7 mouse cellular contexts compared by ENCODE assay signal in genomic region chr19:8976535-8976934, GRCm38 (mm10). TPM values are rescaled to one million over a fixed set of nuclear protein-coding genes. Genes with fewer than 3 reads are reported as not detected.
DNase-seq lines count a peak whose midpoint lies in the region; ATAC-seq and TF ChIP-seq lines count a peak whose summit lies in the region.

No protein-coding gene starts in this region.

- H3K4me1 ChIP-seq in CH12.LX (ENCODE audit: control insufficient read depth in 1 of 2, insufficient read depth in 2 of 2): peaks cover 2 to 89% of the 10 kb centered on the region in 2 experiments; a peak in 3 of 4 replicates
- no peaks in the 10 kb centered on the region for H3K4me1 ChIP-seq in cortical plate, adult 2 months (ENCODE audit: control insufficient read depth, insufficient read depth, low read length)
- H3K4me1 ChIP-seq in heart, embryonic 16.5 days (ENCODE audit: control insufficient read depth, insufficient read depth, low read length): peaks cover 16% of the 10 kb centered on the region
- no peaks in the 10 kb centered on the region for H3K4me1 ChIP-seq in midbrain, embryonic 14.5 days (ENCODE audit: control insufficient read depth, insufficient read depth, low read length)

- ATAC-seq in heart, embryonic 16.5 days (replicated peaks; ENCODE audit: extremely low read depth, insufficient read depth, low FRiP score): peak; percentile 75
- ATAC-seq in midbrain, embryonic 14.5 days (ENCODE audit: low FRiP score, low TSS enrichment): peak; percentile 46; the same call in 1 of the 2 replicates

- TF ChIP-seq POLR2A in CH12.LX (IDR thresholded peaks at IDR 0.05; ENCODE audit: low read depth, low read length): no peak
- TF ChIP-seq POLR2A in cortical plate, adult 2 months (IDR thresholded peaks at IDR 0.05; ENCODE audit: extremely low read depth, insufficient read depth, low read length): no peak

- peaks cover 79 to 94% of the 10 kb centered on the region in 2 experiments for H3K36me3 ChIP-seq in CH12.LX (replicated peaks in 1 of 2; ENCODE audit: control insufficient read depth in 1 of 2, insufficient read depth in 1 of 2, low read length in 1 of 2)
- peaks cover 65% of the 10 kb centered on the region for H3K36me3 ChIP-seq in heart, embryonic 16.5 days (ENCODE audit: control insufficient read depth, insufficient read depth)
- H3K36me3 ChIP-seq in midbrain, embryonic 14.5 days (ENCODE audit: control insufficient read depth, insufficient read depth, low read length): peaks cover 93% of the 10 kb centered on the region

- no peak overlapping the region for H3K4me3 ChIP-seq in CH12.LX (replicated peaks in 1 of 3; ENCODE audit: low read depth in 2 of 3, low read length in 2 of 3, poor library complexity in 1 of 3)
- H3K4me3 ChIP-seq in cortical plate, adult 2 months (ENCODE audit: insufficient read depth, low read length): no peak overlapping the region
- no peak overlapping the region for H3K4me3 ChIP-seq in heart, embryonic 16.5 days (ENCODE audit: low read length)
- H3K4me3 ChIP-seq in midbrain, embryonic 14.5 days (replicated peaks; ENCODE audit: low read depth, low read length): no peak overlapping the region

- H3K9ac ChIP-seq in CH12.LX (ENCODE audit: insufficient read depth, low read depth): no peak overlapping the region
- peak overlapping the region; percentile 29; the same call in 1 of the 2 replicates for H3K9ac ChIP-seq in heart, embryonic 16.5 days (ENCODE audit: low read length)
- no peak overlapping the region for H3K9ac ChIP-seq in midbrain, embryonic 14.5 days (replicated peaks; ENCODE audit: low read length)

- H3K79me2 ChIP-seq in CH12.LX (replicated peaks; ENCODE audit: control insufficient read depth, extremely low read depth, insufficient read depth, poor library complexity, severe bottlenecking): peaks cover 30% of the 10 kb centered on the region

- no peak overlapping the region for H3K4me2 ChIP-seq in CH12.LX (ENCODE audit: insufficient read depth, low read depth, poor library complexity, severe bottlenecking)
- H3K4me2 ChIP-seq in heart, embryonic 16.5 days (ENCODE audit: low read depth, low read length): no peak overlapping the region
- H3K4me2 ChIP-seq in midbrain, embryonic 14.5 days (ENCODE audit: low read length): no peak overlapping the region

- TF ChIP-seq CTCF in CH12.LX (conservative IDR thresholded peaks at IDR 0.05 in 1 of 2, IDR thresholded peaks at IDR 0.05 in 1 of 2; ENCODE audit: low read depth in 2 of 2, low read length in 2 of 2): peak; percentile 44 to 78
- peak; percentile 65 for TF ChIP-seq CTCF in cortical plate, adult 2 months (IDR thresholded peaks at IDR 0.05; ENCODE audit: extremely low read depth, insufficient read depth, low read length)

- no peak for TF ChIP-seq EP300 in CH12.LX (IDR thresholded peaks at IDR 0.05; ENCODE audit: low read length)

- in situ Hi-C loops in CH12.LX (cut with MboI; ENCODE audit: low pct_ligation_motif_present, low pct_unique_long_range_greater_than_20kb, low sequenced_read_pairs): no loop called here

- peak; percentile 78 for TF ChIP-seq RAD21 in CH12.LX (IDR thresholded peaks at IDR 0.05; ENCODE audit: low read depth, low read length)

- H3K9me3 ChIP-seq in CH12.LX (replicated peaks; ENCODE audit: low read length): no peaks in the 10 kb centered on the region
- H3K9me3 ChIP-seq in heart, embryonic 16.5 days (replicated peaks; ENCODE audit: control insufficient read depth, low read length): no peaks in the 10 kb centered on the region
- H3K9me3 ChIP-seq in midbrain, embryonic 14.5 days (ENCODE audit: control insufficient read depth, low read length): no peaks in the 10 kb centered on the region

- DNase-seq in B cell, adult 2 months: peak; percentile 72 to 74
- DNase-seq in CH12.LX (ENCODE audit: extremely low read depth): peak; percentile 56
- peak; percentile 65 to 74 for DNase-seq in kidney, postnatal 4 days
- peak; percentile 81 for DNase-seq in midbrain, embryonic 14.5 days
- no peak for DNase-seq in layer of hippocampus, adult 9-10 months (ENCODE audit: low spot score)

- dilution Hi-C loops in CH12.LX (cut with MboI; ENCODE audit: extremely low pct_ligation_motif_present, extremely low pct_unique_long_range_greater_than_20kb, low sequenced_read_pairs): no loop called here

- WGBS in heart, embryonic 16.5 days: 39% methylated on average over 3 of the region's 3 CpGs
- WGBS in midbrain, embryonic 14.5 days: 53% methylated on average over 3 of the region's 3 CpGs

- no peaks in the 10 kb centered on the region for H3K27me3 ChIP-seq in CH12.LX (replicated peaks)
- no peaks in the 10 kb centered on the region for H3K27me3 ChIP-seq in heart, embryonic 16.5 days (ENCODE audit: control insufficient read depth, insufficient read depth, low read length)
- no peaks in the 10 kb centered on the region for H3K27me3 ChIP-seq in midbrain, embryonic 14.5 days (ENCODE audit: control insufficient read depth, insufficient read depth, low read length)

- no peak overlapping the region for H3K27ac ChIP-seq in CH12.LX (ENCODE audit: insufficient read depth, low read depth)
- H3K27ac ChIP-seq in cortical plate, adult 2 months (ENCODE audit: insufficient read depth, low read length): no peak overlapping the region
- peak overlapping the region; percentile 48 for H3K27ac ChIP-seq in heart, embryonic 16.5 days (ENCODE audit: low read length)
- no peak overlapping the region for H3K27ac ChIP-seq in midbrain, embryonic 14.5 days (replicated peaks; ENCODE audit: low read depth, low read length)

TF ChIP-seq in CH12.LX, 34 proteins besides CTCF, POLR2A, EP300 and RAD21:
- TF ChIP-seq USF1 (IDR thresholded peaks at IDR 0.05; ENCODE audit: low read depth, low read length) (no peak), SMC3 (IDR thresholded peaks at IDR 0.05; ENCODE audit: low read depth, low read length) (peak; percentile 90), IRF4 (IDR thresholded peaks at IDR 0.05; ENCODE audit: low read depth, low read length) (peak; percentile 14; the same call in 1 of the 2 replicates), NELFE (IDR thresholded peaks at IDR 0.05; ENCODE audit: low read depth, low read length) (no peak), ZC3H11A (IDR thresholded peaks at IDR 0.05; ENCODE audit: low read depth, low read length) (peak; percentile 48), MAFK (IDR thresholded peaks at IDR 0.05; ENCODE audit: insufficient replicate concordance, low read length) (no peak), MAZ (IDR thresholded peaks at IDR 0.05; ENCODE audit: low read depth, low read length) (no peak)

RNA-seq across cellular contexts. Expression of gene Eef1g, which starts 9.7 kb away (rescaled TPM):
- total RNA-seq in CH12.LX (2012; rRNA removed) (1,294 and 1,368 TPM in 2 replicates), CH12.LX (2014; rRNA removed) (1,172 and 1,266 TPM in 2 replicates)
- polyA plus RNA-seq in CH12.LX (2012; ENCODE audit: insufficient read length, low read depth): 1,511 and 1,695 TPM in 2 replicates
- polyA plus RNA-seq in cortical plate, adult 2 months (2012; rRNA removed): 286 and 289 TPM in 2 replicates
- polyA plus RNA-seq in heart, embryonic 16.5 days (2015; fragmentation: Nextera tagmentation; extraction: Ambion mirVana): 239 and 240 TPM in 2 replicates
- polyA plus RNA-seq in midbrain, embryonic 14.5 days (2014; fragmentation: Nextera tagmentation; extraction: Ambion mirVana): 308 and 311 TPM in 2 replicates

RNA-seq across cellular contexts. Expression of gene Ahnak, which starts 12.5 kb away (rescaled TPM):
- total RNA-seq in CH12.LX (2012; rRNA removed) (15.3 and 21.7 TPM in 2 replicates), CH12.LX (2014; rRNA removed) (1.5 and 1.7 TPM in 2 replicates)
- polyA plus RNA-seq in CH12.LX (2012; ENCODE audit: insufficient read length, low read depth): 1.8 and 2.0 TPM in 2 replicates
- polyA plus RNA-seq in cortical plate, adult 2 months (2012; rRNA removed): 6.7 and 7.7 TPM in 2 replicates
- 28.7 and 36.5 TPM in 2 replicates for polyA plus RNA-seq in heart, embryonic 16.5 days (2015; fragmentation: Nextera tagmentation; extraction: Ambion mirVana)
- polyA plus RNA-seq in midbrain, embryonic 14.5 days (2014; fragmentation: Nextera tagmentation; extraction: Ambion mirVana): 1.2 and 4.2 TPM in 2 replicates

RNA-seq across cellular contexts. Expression of gene Tut1, which starts 22.9 kb away (rescaled TPM):
- 47.7 and 49.1 TPM in 2 replicates for total RNA-seq in CH12.LX (2012; rRNA removed)
- 40.4 and 41.8 TPM in 2 replicates for total RNA-seq in CH12.LX (2014; rRNA removed)
- 52.9 and 54.9 TPM in 2 replicates for polyA plus RNA-seq in CH12.LX (2012; ENCODE audit: insufficient read length, low read depth)
- polyA plus RNA-seq in cortical plate, adult 2 months (2012; rRNA removed): 20.0 and 22.8 TPM in 2 replicates
- polyA plus RNA-seq in heart, embryonic 16.5 days (2015; fragmentation: Nextera tagmentation; extraction: Ambion mirVana): 17.5 and 18.4 TPM in 2 replicates
- 20.0 and 25.0 TPM in 2 replicates for polyA plus RNA-seq in midbrain, embryonic 14.5 days (2014; fragmentation: Nextera tagmentation; extraction: Ambion mirVana)

RNA-seq across cellular contexts. Expression of gene Mta2, which starts 34.9 kb away (rescaled TPM):
- total RNA-seq in CH12.LX (2012; rRNA removed) (131 and 158 TPM in 2 replicates), CH12.LX (2014; rRNA removed) (115 and 117 TPM in 2 replicates)
- 149 and 162 TPM in 2 replicates for polyA plus RNA-seq in CH12.LX (2012; ENCODE audit: insufficient read length, low read depth)
- polyA plus RNA-seq in cortical plate, adult 2 months (2012; rRNA removed): 24.6 and 25.2 TPM in 2 replicates
- 92.1 and 96.0 TPM in 2 replicates for polyA plus RNA-seq in heart, embryonic 16.5 days (2015; fragmentation: Nextera tagmentation; extraction: Ambion mirVana)
- 38.0 and 62.2 TPM in 2 replicates for polyA plus RNA-seq in midbrain, embryonic 14.5 days (2014; fragmentation: Nextera tagmentation; extraction: Ambion mirVana)

RNA-seq across cellular contexts. Expression of gene Eml3, which starts 47.2 kb away (rescaled TPM):
- 33.3 and 33.6 TPM in 2 replicates for total RNA-seq in CH12.LX (2012; rRNA removed)
- total RNA-seq in CH12.LX (2014; rRNA removed): 18.7 and 20.4 TPM in 2 replicates
- 35.2 and 37.3 TPM in 2 replicates for polyA plus RNA-seq in CH12.LX (2012; ENCODE audit: insufficient read length, low read depth)
- polyA plus RNA-seq in cortical plate, adult 2 months (2012; rRNA removed): 12.8 and 13.2 TPM in 2 replicates
- 16.0 and 17.2 TPM in 2 replicates for polyA plus RNA-seq in heart, embryonic 16.5 days (2015; fragmentation: Nextera tagmentation; extraction: Ambion mirVana)
- 4.3 and 5.5 TPM in 2 replicates for polyA plus RNA-seq in midbrain, embryonic 14.5 days (2014; fragmentation: Nextera tagmentation; extraction: Ambion mirVana)
